Mouse (Mus musculus) hindbrain, embryonic 11.5 days (tissue): Measurements from ENCODE around the gene Drc3. TPM values are rescaled to one million over a fixed set of nuclear protein-coding genes. Genes with fewer than 3 reads are reported as not detected.
A peak's percentile ranks its signal among the peaks of the same experiment; 100 is the strongest.

Experiments
- ATAC-seq: fragments of 200-750 bp; cut with Nextera tagmentation; 2 replicates; pipeline ENCODE4 v1.8.0; 2017; ENCODE audit warnings: mild to moderate bottlenecking, moderate TSS enrichment, moderate library complexity; ENCODE audit not compliant: low FRiP score
- DNase-seq: peaks from one replicate; pipeline ENCODE4 v3.0.0-alpha.2; 2015; ENCODE audit warnings: low spot score
- H3K27ac ChIP-seq: fragments of 300-500 bp; sonication (generic); 2 replicates; pipeline ENCODE4 v1.5.1; 2014; ENCODE audit warnings: mild to moderate bottlenecking, low read depth, low read length
- H3K27me3 ChIP-seq: fragments of 300-500 bp; sonication (generic); 2 replicates; pipeline ENCODE4 v1.6.1; 2014; ENCODE audit warnings: mild to moderate bottlenecking, low read length, moderate library complexity, mixed read lengths; ENCODE audit not compliant: control insufficient read depth, insufficient read depth
- H3K36me3 ChIP-seq: fragments of 300-500 bp; sonication (generic); 2 replicates; pipeline ENCODE4 v1.6.1; 2014; ENCODE audit warnings: mild to moderate bottlenecking, low read length, moderate library complexity, mixed read lengths; ENCODE audit not compliant: control insufficient read depth, insufficient read depth
- H3K4me1 ChIP-seq: fragments of 300-500 bp; sonication (generic); replicated peaks from 2 replicates; pipeline ENCODE4 v1.6.1; 2014; ENCODE audit warnings: low read length, mixed read lengths; ENCODE audit not compliant: control insufficient read depth, insufficient read depth
- H3K4me2 ChIP-seq: fragments of 300-500 bp; sonication (generic); replicated peaks from 2 replicates; pipeline ENCODE4 v1.6.1; 2014; ENCODE audit warnings: mild to moderate bottlenecking, low read depth, low read length
- H3K4me3 ChIP-seq: fragments of 300-500 bp; sonication (generic); 2 replicates; pipeline ENCODE4 v1.5.1; 2014; ENCODE audit warnings: low read depth, low read length
- H3K9ac ChIP-seq: fragments of 300-500 bp; sonication (generic); 2 replicates; pipeline ENCODE4 v1.6.1; 2014; ENCODE audit warnings: low read depth, low read length
- H3K9me3 ChIP-seq: fragments of 300-500 bp; sonication (generic); 2 replicates; pipeline ENCODE4 v1.6.1; 2016; ENCODE audit warnings: low read length; ENCODE audit not compliant: control insufficient read depth
- WGBS: fragments of 180-500 bp; shearing (Covaris S2); extraction: QIAGEN DNeasy Blood & Tissue Kit; methylation state at CpG from one replicate; pipeline ENCODE4 v1.1.7; 2014; 5-methylcytosine and 5-hydroxymethylcytosine counted together
- polyA plus RNA-seq: library from polyadenylated mRNA; unstranded; fragments of >200 nt; fragmentation: Nextera tagmentation; extraction: Ambion mirVana; gene quantifications from 2 replicates; pipeline ENCODE4 v1.2.1, GENCODE M21; 2014

Gene Drc3
- polyA plus RNA-seq, 1 experiment from 2014 or later, result 7.0 TPM

DNA sequence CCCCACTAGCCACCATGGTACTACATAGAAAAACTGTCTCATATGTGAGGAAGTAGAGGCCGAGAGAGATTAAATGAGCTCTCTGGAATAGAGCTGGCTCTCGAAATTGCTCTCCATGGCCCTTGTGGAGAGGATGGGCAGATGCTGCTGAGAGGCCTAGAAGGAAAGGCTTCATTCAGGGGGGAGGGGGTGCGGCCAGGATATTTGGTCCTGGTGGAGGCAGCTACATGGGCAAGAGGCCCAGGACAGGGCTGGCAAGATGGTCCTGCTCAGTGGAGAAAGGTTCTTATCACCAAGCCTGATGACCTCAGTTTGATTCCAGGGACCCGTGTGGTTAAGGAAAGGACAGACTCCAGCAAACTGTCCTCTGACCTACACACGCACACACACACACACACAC, 32.8 kb downstream of the Drc3 start:
- H3K4me1 ChIP-seq, result peaks cover 7% of the 10 kb centered on the region; the same call in 1 of the 2 replicates
- 87% methylated on average over 5 of the region's 5 CpGs for WGBS
- no peaks in the 10 kb centered on the region for H3K36me3 ChIP-seq
- H3K4me3 ChIP-seq, result no peak overlapping the region
- no peak overlapping the region for H3K4me2 ChIP-seq
- DNase-seq (no peak), ATAC-seq (no peak)
- peaks cover 2% of the 10 kb centered on the region; the same call in 1 of the 2 replicates for H3K27me3 ChIP-seq
- no peaks in the 10 kb centered on the region for H3K9me3 ChIP-seq
- H3K27ac ChIP-seq, result no peak overlapping the region
- no peak overlapping the region for H3K9ac ChIP-seq

DNA sequence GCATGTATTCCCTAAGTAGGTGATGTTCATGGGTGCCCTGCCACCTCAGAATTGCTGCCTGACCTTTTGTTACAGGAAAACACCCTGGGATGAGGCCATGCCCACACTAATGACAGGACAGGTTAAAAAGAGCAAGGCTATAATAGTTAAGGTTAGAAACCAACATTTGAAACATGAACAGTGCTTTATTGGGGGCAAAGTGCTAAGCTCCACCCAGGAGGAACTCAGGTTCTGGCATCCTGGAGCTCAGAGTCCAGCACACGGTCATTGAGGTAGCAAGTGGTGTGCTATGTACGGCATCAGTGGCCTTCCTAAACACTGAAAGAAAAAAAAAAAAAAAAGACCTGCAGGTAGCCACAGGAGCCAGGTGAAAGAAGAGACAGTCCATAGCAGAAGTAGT, 34.8 kb downstream of the Drc3 start:
- Histone ChIP-seq H3K9ac (no peak overlapping the region), H3K4me1 (peaks cover 7% of the 10 kb centered on the region; the same call in 1 of the 2 replicates), H3K27me3 (peaks cover 2% of the 10 kb centered on the region; the same call in 1 of the 2 replicates), H3K27ac (no peak overlapping the region), H3K36me3 (no peaks in the 10 kb centered on the region), H3K4me3 (no peak overlapping the region), H3K4me2 (no peak overlapping the region), H3K9me3 (no peaks in the 10 kb centered on the region)
- 89% methylated on average over 2 of the region's 2 CpGs for WGBS
- DNase-seq, result no peak
- ATAC-seq, result no peak

DNA sequence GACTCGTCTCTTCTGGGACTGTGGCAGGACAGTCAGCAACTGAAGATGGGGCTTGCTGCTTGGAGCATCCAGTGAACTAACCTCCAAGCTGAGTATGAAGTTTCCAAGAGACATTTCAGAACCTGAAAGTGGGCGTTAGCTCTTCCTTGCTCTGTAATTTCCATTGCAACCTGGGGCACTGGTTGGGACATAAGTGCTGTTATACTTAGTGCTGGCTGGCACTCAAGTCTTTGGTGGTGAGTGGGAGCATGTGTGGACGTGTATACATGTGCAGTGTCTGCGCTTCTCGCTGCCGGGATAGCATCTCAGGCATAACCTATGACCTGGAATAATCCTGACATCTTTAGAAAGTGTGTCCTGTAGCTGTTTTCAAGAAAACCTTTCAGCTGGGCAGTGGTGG, 38.2 kb downstream of the Drc3 start:
- H3K36me3 ChIP-seq, result no peaks in the 10 kb centered on the region
- H3K27me3 ChIP-seq, result no peaks in the 10 kb centered on the region
- H3K4me1 ChIP-seq, result no peaks in the 10 kb centered on the region
- no peak for DNase-seq
- H3K9me3 ChIP-seq, result no peaks in the 10 kb centered on the region
- no peak overlapping the region for H3K9ac ChIP-seq
- 86% methylated on average over 6 of the region's 6 CpGs for WGBS
- H3K4me2 ChIP-seq, result no peak overlapping the region
- H3K27ac ChIP-seq, result no peak overlapping the region
- no peak overlapping the region for H3K4me3 ChIP-seq
- no peak for ATAC-seq

DNA sequence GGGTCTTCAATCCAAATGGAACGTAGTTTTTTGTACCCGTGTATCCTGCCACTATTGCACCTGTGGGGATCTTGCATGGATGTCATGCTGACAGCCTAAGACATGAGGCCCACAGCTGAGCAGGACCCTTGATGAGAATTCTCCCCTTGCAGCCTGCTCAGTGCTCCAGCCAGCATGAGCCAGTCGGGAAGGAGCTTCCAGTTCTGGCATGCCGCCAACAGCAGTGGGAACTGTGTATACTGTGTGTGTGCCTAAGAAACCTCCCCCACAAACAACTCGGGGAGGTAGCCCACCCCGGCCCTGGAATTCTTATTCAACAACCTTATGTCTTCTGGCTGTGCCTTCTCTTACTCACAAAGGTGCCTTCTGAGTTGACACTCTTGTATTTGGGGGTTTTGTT, 43.4 kb downstream of the Drc3 start:
- H3K36me3 ChIP-seq, result no peaks in the 10 kb centered on the region
- H3K4me2 ChIP-seq, result no peak overlapping the region
- no peak for DNase-seq
- H3K4me1 ChIP-seq, result no peaks in the 10 kb centered on the region
- 83% methylated on average over 6 of the region's 6 CpGs for WGBS
- no peak overlapping the region for H3K4me3 ChIP-seq
- no peaks in the 10 kb centered on the region for H3K27me3 ChIP-seq
- no peak overlapping the region for H3K27ac ChIP-seq
- H3K9ac ChIP-seq, result no peak overlapping the region
- H3K9me3 ChIP-seq, result no peaks in the 10 kb centered on the region
- ATAC-seq, result no peak

DNA sequence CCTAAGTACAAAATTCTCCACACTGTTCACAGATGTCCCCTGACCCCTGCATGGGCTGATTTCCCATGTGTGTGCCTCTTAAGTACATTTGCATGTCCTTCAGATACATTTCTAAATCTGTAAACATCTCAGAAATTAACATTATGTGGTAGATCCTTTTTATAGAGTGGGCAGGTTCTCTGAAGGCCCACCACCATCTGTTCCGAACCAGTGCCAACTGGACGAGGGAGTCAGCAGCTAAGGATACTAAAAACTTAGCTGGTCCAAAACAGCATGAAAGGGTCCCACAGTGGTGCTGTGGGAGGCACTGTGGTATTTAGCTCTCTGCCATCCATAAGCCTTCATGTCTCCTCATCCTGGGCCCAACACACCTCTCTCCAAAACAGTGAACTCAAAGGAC, 44.0 kb downstream of the Drc3 start:
- Histone ChIP-seq H3K4me1 (no peaks in the 10 kb centered on the region), H3K4me2 (no peak overlapping the region), H3K9ac (no peak overlapping the region), H3K36me3 (no peaks in the 10 kb centered on the region), H3K9me3 (no peaks in the 10 kb centered on the region), H3K4me3 (no peak overlapping the region), H3K27me3 (no peaks in the 10 kb centered on the region), H3K27ac (no peak overlapping the region)
- ATAC-seq (no peak), DNase-seq (no peak)
- 93% methylated on average over 2 of the region's 2 CpGs for WGBS

DNA sequence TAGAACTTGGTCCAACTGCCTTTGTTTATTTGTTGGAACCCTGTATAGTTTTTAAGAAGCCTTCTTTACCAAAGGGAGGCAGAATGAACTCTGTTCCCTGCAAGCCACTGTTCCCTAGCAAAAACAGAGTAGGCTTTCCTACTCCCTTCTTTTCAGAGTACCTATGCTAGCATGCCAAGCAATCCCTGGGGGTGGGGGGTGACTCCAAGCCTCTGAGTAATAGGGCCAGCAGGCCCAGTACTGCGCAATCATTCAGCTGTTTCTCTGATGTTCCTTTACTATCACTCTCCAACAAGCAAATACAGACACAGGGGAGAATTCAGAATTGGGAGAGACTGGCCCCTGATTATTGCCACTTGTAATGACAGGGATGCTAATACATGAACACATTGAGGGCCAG, 53.5 kb downstream of the Drc3 start:
- H3K4me3 ChIP-seq, result no peak overlapping the region
- DNase-seq, result no peak
- ATAC-seq, result no peak
- H3K36me3 ChIP-seq, result no peaks in the 10 kb centered on the region
- H3K4me2 ChIP-seq, result no peak overlapping the region
- no peak overlapping the region for H3K9ac ChIP-seq
- WGBS, result 100% methylated on average over 1 of the region's 1 CpGs
- no peaks in the 10 kb centered on the region for H3K4me1 ChIP-seq
- H3K9me3 ChIP-seq, result no peaks in the 10 kb centered on the region
- no peaks in the 10 kb centered on the region for H3K27me3 ChIP-seq
- no peak overlapping the region for H3K27ac ChIP-seq

DNA sequence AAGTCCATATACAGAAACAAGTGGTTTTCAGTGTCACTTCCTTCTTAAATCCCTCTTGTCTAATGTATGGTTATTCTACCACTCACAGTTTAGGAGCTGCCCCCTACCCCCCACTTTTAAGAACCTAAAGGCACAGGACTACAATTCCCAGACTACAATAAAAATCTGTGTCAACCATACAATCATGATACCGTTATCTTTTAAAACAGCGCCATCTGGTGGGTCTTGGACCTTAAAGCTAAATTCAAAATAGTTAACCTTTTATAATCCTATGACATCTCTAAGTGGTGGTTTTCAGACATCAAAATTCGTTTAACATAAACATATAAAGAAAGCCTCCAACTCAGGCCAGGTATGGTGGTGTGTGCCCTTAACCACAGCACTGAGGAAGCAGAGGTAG, 59.0 kb downstream of the Drc3 start:
- Histone ChIP-seq H3K36me3 (no peaks in the 10 kb centered on the region), H3K27me3 (no peaks in the 10 kb centered on the region), H3K4me2 (no peak overlapping the region), H3K4me1 (no peaks in the 10 kb centered on the region), H3K4me3 (no peak overlapping the region), H3K27ac (no peak overlapping the region), H3K9ac (no peak overlapping the region), H3K9me3 (no peaks in the 10 kb centered on the region)
- peak; percentile 88 for DNase-seq
- no peak for ATAC-seq
- WGBS, result 13% methylated on average over 3 of the region's 3 CpGs

DNA sequence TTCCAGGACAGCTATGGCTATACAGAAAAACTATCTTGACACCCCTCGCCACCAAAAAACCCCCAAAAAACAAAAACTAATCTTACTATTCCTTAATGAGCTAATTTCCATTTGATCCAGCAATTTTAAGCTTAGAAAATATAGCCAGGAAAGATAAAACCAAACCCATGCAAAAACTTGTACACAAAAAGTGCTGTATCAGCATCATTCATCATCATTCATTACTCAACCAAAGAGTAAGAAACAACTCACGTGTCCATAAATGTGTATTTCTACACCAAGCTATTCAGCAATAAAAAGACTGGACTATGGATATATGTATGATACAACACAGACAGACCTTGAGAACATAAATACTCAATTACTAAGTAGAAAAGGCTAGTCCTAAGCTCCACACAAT, 59.8 kb downstream of the Drc3 start:
- 94% methylated on average over 2 of the region's 2 CpGs for WGBS
- H3K27me3 ChIP-seq, result no peaks in the 10 kb centered on the region
- H3K4me2 ChIP-seq, result no peak overlapping the region
- H3K9me3 ChIP-seq, result no peaks in the 10 kb centered on the region
- no peaks in the 10 kb centered on the region for H3K36me3 ChIP-seq
- ATAC-seq (no peak), DNase-seq (no peak)
- H3K4me3 ChIP-seq, result no peak overlapping the region
- no peak overlapping the region for H3K9ac ChIP-seq
- H3K4me1 ChIP-seq, result no peaks in the 10 kb centered on the region
- H3K27ac ChIP-seq, result no peak overlapping the region

DNA sequence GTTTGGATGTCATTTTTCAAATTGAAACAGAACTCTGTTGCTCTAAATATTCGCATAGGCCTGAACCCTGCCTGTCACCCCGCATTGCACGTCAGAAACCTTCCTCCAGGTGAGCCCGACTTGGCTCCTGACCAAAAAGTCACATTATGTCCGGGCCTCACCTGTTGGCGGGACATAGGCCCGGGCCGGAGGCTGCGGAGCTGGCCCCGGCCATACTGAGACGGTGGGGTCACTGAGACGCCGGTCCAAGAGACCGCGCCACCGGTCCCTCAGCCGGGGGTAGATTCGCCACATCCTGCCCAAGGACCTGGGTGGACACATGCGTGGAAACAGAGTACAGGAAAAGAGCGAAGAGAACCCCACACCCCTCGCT, 63.4 kb downstream of the Drc3 start:
- peaks cover 3% of the 10 kb centered on the region; the same call in 1 of the 2 replicates for H3K4me1 ChIP-seq
- under 1% methylated on average over 21 of the region's 21 CpGs for WGBS
- no peak for DNase-seq
- H3K9me3 ChIP-seq, result no peaks in the 10 kb centered on the region
- no peaks in the 10 kb centered on the region for H3K27me3 ChIP-seq
- peak overlapping the region; percentile 78 for H3K4me2 ChIP-seq
- peak overlapping the region; percentile 51; the same call in 1 of the 2 replicates for H3K27ac ChIP-seq
- no peaks in the 10 kb centered on the region for H3K36me3 ChIP-seq
- ATAC-seq, result peak; percentile 70
- H3K9ac ChIP-seq, result peak overlapping the region; percentile 83
- peak overlapping the region; percentile 77 for H3K4me3 ChIP-seq
